Mouse (Mus musculus) midbrain, embryonic 12.5 days (tissue): ENCODE measurements at regions not wholly inside any gene's neighbourhood (a gene's known extent, or its start where the extent isn't known, plus 50 kb on each side); places are given as distances from the start of the nearest gene placed in this dataset.

Experiments used
- ATAC-seq: fragments of 200-750 bp; cut with Nextera tagmentation; 2 replicates; pipeline ENCODE4 v1.8.0; 2017; ENCODE audit warnings: low read depth, moderate TSS enrichment, moderate library complexity; ENCODE audit not compliant: low FRiP score
- H3K27ac ChIP-seq: fragments of 300-500 bp; sonication (generic); replicated peaks from 2 replicates; pipeline ENCODE4 v1.5.1; 2016; ENCODE audit warnings: mild to moderate bottlenecking
- H3K27me3 ChIP-seq: fragments of 300-500 bp; sonication (generic); 2 replicates; pipeline ENCODE4 v1.6.1; 2016; ENCODE audit warnings: mild to moderate bottlenecking
- H3K36me3 ChIP-seq: fragments of 300-500 bp; sonication (generic); 2 replicates; pipeline ENCODE4 v1.6.1; 2016
- H3K4me1 ChIP-seq: fragments of 300-500 bp; sonication (generic); 2 replicates; pipeline ENCODE4 v1.6.1; 2016
- H3K4me2 ChIP-seq: fragments of 300-500 bp; sonication (generic); replicated peaks from 2 replicates; pipeline ENCODE4 v1.6.1; 2016; ENCODE audit warnings: mild to moderate bottlenecking, moderate library complexity
- H3K4me3 ChIP-seq: fragments of 300-500 bp; sonication (generic); 2 replicates; pipeline ENCODE4 v1.5.1; 2016; ENCODE audit warnings: mild to moderate bottlenecking
- H3K9ac ChIP-seq: fragments of 300-500 bp; sonication (generic); replicated peaks from 2 replicates; pipeline ENCODE4 v1.6.1; 2016; ENCODE audit warnings: mild to moderate bottlenecking, moderate library complexity
- H3K9me3 ChIP-seq: fragments of 300-500 bp; sonication (generic); 2 replicates; pipeline ENCODE4 v1.6.1; 2016; ENCODE audit warnings: mild to moderate bottlenecking
- WGBS: fragments of 180-500 bp; shearing (Covaris S2); methylation state at CpG from one replicate; pipeline ENCODE4 v1.1.7; 2016; 5-methylcytosine and 5-hydroxymethylcytosine counted together

- 86% methylated on average over 1 of the region's 1 CpGs for WGBS
- H3K4me1 ChIP-seq: peaks cover 16% of the 10 kb centered on the region
Observed at GRCm38 (mm10) chr8:89156909-89157308, 112.9 kb upstream of the Sall1 start.

GRCm38 (mm10) chr8:89153605-89154004 lies 109.6 kb upstream of the Sall1 start:
- H3K27ac ChIP-seq: peak overlapping the region; percentile 56; the same call in 1 of the 2 replicates
- no peak overlapping the region for H3K4me2 ChIP-seq
- H3K4me3 ChIP-seq: no peak overlapping the region
- no peak overlapping the region for H3K9ac ChIP-seq
- no peaks in the 10 kb centered on the region for H3K36me3 ChIP-seq
- WGBS: 79% methylated on average over 3 of the region's 3 CpGs
- ATAC-seq: no peak
- no peaks in the 10 kb centered on the region for H3K27me3 ChIP-seq
- no peaks in the 10 kb centered on the region for H3K9me3 ChIP-seq
- peaks cover 16% of the 10 kb centered on the region for H3K4me1 ChIP-seq

More at GRCm38 (mm10) chr8:89156909-89157308, 112.9 kb upstream of the Sall1 start:
- Histone ChIP-seq H3K36me3 (no peaks in the 10 kb centered on the region), H3K4me2 (no peak overlapping the region), H3K9ac (no peak overlapping the region), H3K27ac (no peak overlapping the region), H3K4me3 (no peak overlapping the region), H3K27me3 (no peaks in the 10 kb centered on the region), H3K9me3 (no peaks in the 10 kb centered on the region)
- no peak for ATAC-seq

DNA sequence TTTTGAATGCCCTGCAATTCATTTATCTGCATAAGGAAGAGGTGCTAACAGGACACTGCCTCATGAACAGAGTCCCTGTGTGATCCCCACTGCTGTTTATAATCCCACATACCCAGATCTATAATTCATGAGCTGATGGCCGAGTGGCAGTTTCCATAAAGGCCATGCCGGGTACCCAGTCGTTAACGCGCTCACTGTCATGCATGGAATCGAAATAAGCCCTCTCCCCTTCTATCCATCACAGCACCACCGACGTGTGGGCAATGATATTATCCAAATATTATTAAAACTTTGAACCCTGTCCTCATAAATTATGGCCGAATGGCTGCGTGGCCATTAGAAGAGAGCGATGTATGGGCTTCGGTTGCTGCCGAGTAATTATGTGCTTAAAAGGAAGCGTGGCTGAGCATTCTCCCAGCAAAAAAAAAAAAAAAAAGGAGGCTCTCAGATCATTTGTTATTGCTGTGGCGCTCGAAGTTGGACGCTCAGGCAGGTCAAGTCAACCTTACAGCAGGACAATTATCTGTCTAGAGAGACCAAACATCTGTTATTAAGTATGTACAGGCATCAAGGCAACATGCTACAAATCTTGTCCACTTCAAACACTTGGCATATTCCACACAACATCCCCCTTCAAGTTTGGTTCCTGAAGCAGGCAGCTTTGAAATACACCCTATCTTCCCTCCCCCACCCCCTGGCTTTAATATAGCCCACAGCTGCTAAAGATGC lies 109.1 kb upstream of the Sall1 start:
- H3K27ac ChIP-seq: peak overlapping the region; percentile 56
- H3K27me3 ChIP-seq: no peaks in the 10 kb centered on the region
- 51% methylated on average over 17 of the region's 17 CpGs for WGBS
- no peaks in the 10 kb centered on the region for H3K36me3 ChIP-seq
- H3K4me1 ChIP-seq: peaks cover 16% of the 10 kb centered on the region
- peak; percentile 41; the same call in 1 of the 2 replicates for ATAC-seq
- no peak overlapping the region for H3K9ac ChIP-seq
- 0 out of 2 replicates have a peak overlapping the region, but pooled peaks have one; percentile 19 for H3K4me2 ChIP-seq
- H3K4me3 ChIP-seq: no peak overlapping the region
- H3K9me3 ChIP-seq: no peaks in the 10 kb centered on the region

DNA sequence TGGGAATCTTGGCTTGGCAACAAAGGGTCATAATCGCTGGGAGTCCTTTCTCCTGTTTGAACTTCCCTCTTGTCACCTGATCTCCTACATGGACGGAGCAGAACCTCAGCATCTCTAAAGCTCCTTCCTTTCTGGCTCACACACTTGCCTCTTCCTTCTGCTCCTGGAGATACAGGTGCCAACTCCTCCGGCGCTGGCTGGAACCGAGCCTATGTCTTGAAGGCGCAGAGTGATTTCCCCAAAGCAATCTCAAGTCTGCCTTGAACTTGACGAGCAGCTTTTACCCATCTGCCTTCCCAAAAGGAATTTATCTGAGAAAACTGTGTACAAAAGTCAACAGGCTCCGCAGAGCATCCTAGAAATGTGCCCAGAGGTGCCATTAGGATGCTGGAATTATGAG lies 108.4 kb upstream of the Sall1 start:
- 85% methylated on average over 8 of the region's 8 CpGs for WGBS
- no peak overlapping the region for H3K4me3 ChIP-seq
- no peaks in the 10 kb centered on the region for H3K9me3 ChIP-seq
- no peak for ATAC-seq
- H3K27me3 ChIP-seq: no peaks in the 10 kb centered on the region
- H3K27ac ChIP-seq: peak overlapping the region; percentile 56
- no peaks in the 10 kb centered on the region for H3K36me3 ChIP-seq
- H3K4me2 ChIP-seq: no peak overlapping the region
- no peak overlapping the region for H3K9ac ChIP-seq
- H3K4me1 ChIP-seq: peaks cover 16% of the 10 kb centered on the region

- no peak for ATAC-seq
Observed at GRCm38 (mm10) chr8:89150952-89151351, 107.0 kb upstream of the Sall1 start.

DNA sequence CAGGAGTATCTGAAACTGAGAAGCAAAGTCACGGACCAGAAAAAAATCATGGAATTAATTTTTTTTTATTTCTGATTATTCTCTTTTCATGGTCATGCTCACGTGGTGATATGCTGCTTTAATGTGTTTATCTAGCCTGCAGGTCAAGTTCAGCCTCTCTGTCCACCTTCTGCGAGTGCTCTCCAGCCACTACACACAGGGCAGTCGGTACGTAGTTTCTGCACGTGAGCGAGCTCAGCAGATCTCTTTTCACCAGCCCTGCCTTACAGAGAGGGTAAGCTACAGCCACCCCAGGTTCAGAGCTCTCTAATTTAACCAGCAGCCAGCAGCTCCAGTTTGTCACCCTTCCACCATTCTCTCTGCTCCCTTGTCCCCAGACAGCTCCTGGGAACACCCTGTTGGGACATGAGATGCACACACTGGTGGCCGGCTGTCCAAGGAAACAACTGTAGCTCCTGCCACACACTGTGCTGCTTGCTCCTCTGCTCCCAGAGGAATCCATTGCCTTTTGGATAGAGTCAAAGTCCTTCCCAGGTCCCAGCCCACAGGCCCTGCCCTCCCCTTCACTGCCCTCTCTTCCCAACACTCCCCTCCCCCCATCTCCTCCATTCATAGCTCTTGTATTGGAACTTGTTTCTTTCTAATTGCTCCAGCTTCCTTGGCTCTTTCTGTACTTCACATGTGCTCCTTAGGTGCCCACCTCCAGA lies 97.7 kb upstream of the Sall1 start:
- Histone ChIP-seq H3K27me3 (0 out of 2 replicates have a peak, but pooled peaks cover 4% of the 10 kb centered on the region), H3K4me2 (no peak overlapping the region), H3K4me3 (no peak overlapping the region), H3K36me3 (no peaks in the 10 kb centered on the region), H3K27ac (no peak overlapping the region), H3K4me1 (peaks cover 27% of the 10 kb centered on the region), H3K9ac (no peak overlapping the region), H3K9me3 (no peaks in the 10 kb centered on the region)
- 56% methylated on average over 8 of the region's 8 CpGs for WGBS
- no peak for ATAC-seq

More at GRCm38 (mm10) chr8:89150952-89151351, 107.0 kb upstream of the Sall1 start:
- H3K9me3 ChIP-seq: no peaks in the 10 kb centered on the region
- WGBS: 83% methylated on average over 2 of the region's 2 CpGs
- H3K27me3 ChIP-seq: no peaks in the 10 kb centered on the region
- H3K36me3 ChIP-seq: no peaks in the 10 kb centered on the region
- H3K9ac ChIP-seq: no peak overlapping the region
- H3K4me1 ChIP-seq: peaks cover 16% of the 10 kb centered on the region
- no peak overlapping the region for H3K27ac ChIP-seq
- H3K4me3 ChIP-seq: no peak overlapping the region
- no peak overlapping the region for H3K4me2 ChIP-seq

- Histone ChIP-seq H3K4me1 (peaks cover 28% of the 10 kb centered on the region), H3K9me3 (no peaks in the 10 kb centered on the region), H3K27me3 (no peaks in the 10 kb centered on the region), H3K36me3 (no peaks in the 10 kb centered on the region), H3K27ac (no peak overlapping the region), H3K4me2 (no peak overlapping the region), H3K4me3 (no peak overlapping the region), H3K9ac (no peak overlapping the region)
- 86% methylated on average over 3 of the region's 3 CpGs for WGBS
- no peak for ATAC-seq
Observed at GRCm38 (mm10) chr8:89139876-89140275, 95.9 kb upstream of the Sall1 start.

DNA sequence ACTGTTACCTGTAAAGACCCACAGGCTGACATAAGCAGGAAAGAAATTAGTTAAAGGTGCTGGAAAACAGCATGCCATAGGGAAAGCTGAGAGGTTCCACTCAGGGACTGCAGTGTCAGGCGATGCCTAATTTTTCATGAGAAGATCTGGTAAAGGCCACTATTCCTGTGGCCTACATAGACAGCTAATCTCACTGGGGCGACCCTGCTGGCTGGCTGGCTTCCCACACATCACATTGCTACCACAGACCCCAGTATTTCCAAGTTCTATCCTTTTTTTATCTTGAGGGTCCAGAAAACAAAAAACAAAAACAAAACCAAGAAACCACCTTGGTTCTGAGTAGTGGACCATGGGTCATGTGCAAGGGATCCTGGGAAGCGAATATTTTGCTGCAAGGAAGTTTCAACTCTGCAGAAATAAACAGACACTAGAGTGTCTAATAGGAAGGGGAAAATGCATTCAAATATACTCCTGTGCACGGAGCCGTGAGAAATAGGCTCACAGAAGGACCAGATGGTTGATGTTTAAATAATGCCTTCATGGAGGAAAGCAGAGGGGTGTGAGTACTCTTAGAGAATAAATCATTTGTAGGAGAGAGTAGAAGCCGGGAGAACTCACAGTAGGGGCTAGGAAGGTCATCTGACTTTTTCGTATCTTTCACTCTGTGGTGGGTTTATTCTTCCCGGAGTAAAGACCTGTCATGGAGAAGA lies 94.6 kb upstream of the Sall1 start:
- WGBS: 70% methylated on average over 8 of the region's 8 CpGs
- ATAC-seq: no peak
- H3K4me1 ChIP-seq: peaks cover 28% of the 10 kb centered on the region

GRCm38 (mm10) chr8:89134581-89135484 lies 90.9 kb upstream of the Sall1 start:
- no peaks in the 10 kb centered on the region for H3K36me3 ChIP-seq
- H3K4me2 ChIP-seq: no peak overlapping the region
- no peak overlapping the region for H3K9ac ChIP-seq
- H3K27ac ChIP-seq: no peak overlapping the region
- ATAC-seq: no peak
- peaks cover 9% of the 10 kb centered on the region; the same call in 1 of the 2 replicates for H3K4me1 ChIP-seq
- H3K9me3 ChIP-seq: no peaks in the 10 kb centered on the region
- H3K27me3 ChIP-seq: no peaks in the 10 kb centered on the region; the same call in 1 of the 2 replicates
- WGBS: 82% methylated on average over 19 of the region's 19 CpGs
- no peak overlapping the region for H3K4me3 ChIP-seq

More for the DNA sequence above, 94.6 kb upstream of the Sall1 start:
- no peak overlapping the region for H3K27ac ChIP-seq
- H3K36me3 ChIP-seq: no peaks in the 10 kb centered on the region
- H3K27me3 ChIP-seq: no peaks in the 10 kb centered on the region
- no peak overlapping the region for H3K9ac ChIP-seq
- H3K9me3 ChIP-seq: no peaks in the 10 kb centered on the region
- no peak overlapping the region for H3K4me2 ChIP-seq
- no peak overlapping the region for H3K4me3 ChIP-seq

DNA sequence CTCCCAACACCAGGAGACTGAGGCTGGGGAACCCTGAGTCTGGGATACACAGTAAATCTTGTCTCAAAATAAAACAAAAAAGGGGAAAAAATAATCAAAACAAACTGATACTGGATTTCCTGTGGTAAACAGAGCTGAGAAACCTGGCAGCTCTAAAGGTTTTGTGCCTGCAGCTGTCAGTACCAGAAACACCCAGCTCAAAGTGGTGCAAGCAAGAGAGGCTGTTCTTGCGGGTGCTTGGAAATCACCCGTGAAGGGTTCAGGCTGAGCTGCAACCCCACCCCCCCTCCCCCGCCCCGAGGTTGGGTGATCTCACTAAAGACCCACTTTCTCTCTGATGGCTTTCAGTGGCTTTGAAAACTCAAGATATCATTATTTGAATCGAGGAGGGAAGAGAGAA lies 90.1 kb upstream of the Sall1 start:
- Histone ChIP-seq H3K9me3 (no peaks in the 10 kb centered on the region), H3K27me3 (no peaks in the 10 kb centered on the region; the same call in 1 of the 2 replicates), H3K4me2 (no peak overlapping the region), H3K36me3 (no peaks in the 10 kb centered on the region), H3K27ac (no peak overlapping the region), H3K4me1 (peaks cover 9% of the 10 kb centered on the region; the same call in 1 of the 2 replicates), H3K4me3 (no peak overlapping the region), H3K9ac (no peak overlapping the region)
- ATAC-seq: no peak
- 54% methylated on average over 5 of the region's 5 CpGs for WGBS

DNA sequence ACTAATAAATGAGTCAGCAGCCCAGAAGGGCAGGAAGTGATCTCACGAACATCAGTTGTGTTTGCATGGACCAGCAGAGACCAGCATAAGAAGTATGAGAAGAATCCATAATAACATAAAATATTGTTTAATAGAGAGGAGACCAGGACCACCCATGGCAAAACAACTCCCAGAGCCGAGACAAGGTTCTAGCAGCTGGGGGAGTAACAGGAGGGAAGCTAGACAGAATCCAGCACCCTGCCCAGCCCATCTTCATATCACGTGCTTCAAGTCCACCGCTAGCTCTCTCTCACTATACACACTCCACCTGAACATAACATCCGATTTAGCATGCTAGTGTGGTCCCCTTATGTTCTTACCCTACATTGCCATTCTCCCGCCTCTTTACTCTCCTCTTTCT lies 77.1 kb upstream of the Sall1 start:
- H3K4me1 ChIP-seq: no peaks in the 10 kb centered on the region
- 86% methylated on average over 6 of the region's 6 CpGs for WGBS
- H3K4me3 ChIP-seq: no peak overlapping the region
- ATAC-seq: no peak
- H3K27me3 ChIP-seq: no peaks in the 10 kb centered on the region
- H3K9ac ChIP-seq: no peak overlapping the region
- H3K4me2 ChIP-seq: no peak overlapping the region
- no peaks in the 10 kb centered on the region for H3K9me3 ChIP-seq
- H3K36me3 ChIP-seq: no peaks in the 10 kb centered on the region
- no peak overlapping the region for H3K27ac ChIP-seq
